Mouse (Mus musculus): ENCODE data around the gene Asb8. TPM values are rescaled to one million over a fixed set of nuclear protein-coding genes. Genes with fewer than 3 reads are reported as not detected.

Gene Asb8
- 31.3 and 31.9 TPM in 2 replicates for polyA plus RNA-seq (2015; fragmentation: Nextera tagmentation; extraction: Ambion mirVana)

- H3K27ac ChIP-seq (replicated peaks): no peak within 1 kb of the TSS
- no peak within 1 kb of the TSS for H3K9ac ChIP-seq (ENCODE audit: low read length)
- H3K4me1 ChIP-seq (replicated peaks; ENCODE audit: control insufficient read depth, insufficient read depth): no peaks in the 10 kb centered on the region
- ATAC-seq (ENCODE audit: low FRiP score, low TSS enrichment) (no peak), DNase-seq (ENCODE audit: low spot score) (no peak)
- TF ChIP-seq CTCF (IDR thresholded peaks at IDR 0.05; ENCODE audit: low read depth) (no peak), EP300 (optimal IDR thresholded peaks at IDR 0.05) (no peak)
- no peak within 1 kb of the TSS for H3K4me3 ChIP-seq (ENCODE audit: low read depth, low read length)
- WGBS: 77% methylated on average over 5 of the region's 5 CpGs
- no peak within 1 kb of the TSS for H3K4me2 ChIP-seq (replicated peaks; ENCODE audit: low read depth)
- H3K27me3 ChIP-seq (ENCODE audit: control insufficient read depth, insufficient read depth, low read length): peaks cover 9% of the 10 kb centered on the region; the same call in 1 of the 2 replicates
- H3K36me3 ChIP-seq (ENCODE audit: control insufficient read depth, insufficient read depth, low read length): no peaks in the 10 kb centered on the region
- H3K9me3 ChIP-seq (ENCODE audit: control insufficient read depth, low read length): no peaks in the 10 kb centered on the region
Measured at GRCm38 (mm10) chr15:98165525-98165924, at the start of gene Asb8. Gene Asb8, minus strand, starts transcription at chr15:98165625.

GRCm38 (mm10) chr15:98214130-98214529 lies 48.7 kb upstream of the Asb8 start:
- Histone ChIP-seq H3K36me3 (ENCODE audit: control insufficient read depth, insufficient read depth, low read length) (no peaks in the 10 kb centered on the region), H3K27ac (replicated peaks) (no peak overlapping the region), H3K9ac (ENCODE audit: low read length) (no peak overlapping the region), H3K9me3 (ENCODE audit: control insufficient read depth, low read length) (no peaks in the 10 kb centered on the region), H3K4me3 (ENCODE audit: low read depth, low read length) (no peak overlapping the region), H3K4me2 (replicated peaks; ENCODE audit: low read depth) (no peak overlapping the region), H3K4me1 (replicated peaks; ENCODE audit: control insufficient read depth, insufficient read depth) (no peaks in the 10 kb centered on the region), H3K27me3 (ENCODE audit: control insufficient read depth, insufficient read depth, low read length) (no peaks in the 10 kb centered on the region; the same call in 1 of the 2 replicates)
- 59% methylated on average over 5 of the region's 5 CpGs for WGBS
- ATAC-seq (ENCODE audit: low FRiP score, low TSS enrichment): no peak
- no peak for DNase-seq (ENCODE audit: low spot score)
- TF ChIP-seq CTCF (IDR thresholded peaks at IDR 0.05; ENCODE audit: low read depth): no peak
- TF ChIP-seq EP300 (optimal IDR thresholded peaks at IDR 0.05): no peak

- no peak for DNase-seq (ENCODE audit: low spot score)
- Histone ChIP-seq H3K27me3 (ENCODE audit: control insufficient read depth, insufficient read depth, low read length) (no peaks in the 10 kb centered on the region; the same call in 1 of the 2 replicates), H3K36me3 (ENCODE audit: control insufficient read depth, insufficient read depth, low read length) (no peaks in the 10 kb centered on the region), H3K4me2 (replicated peaks; ENCODE audit: low read depth) (no peak overlapping the region), H3K4me1 (replicated peaks; ENCODE audit: control insufficient read depth, insufficient read depth) (no peaks in the 10 kb centered on the region), H3K4me3 (ENCODE audit: low read depth, low read length) (no peak overlapping the region), H3K9me3 (ENCODE audit: control insufficient read depth, low read length) (no peaks in the 10 kb centered on the region), H3K9ac (ENCODE audit: low read length) (no peak overlapping the region), H3K27ac (replicated peaks) (no peak overlapping the region)
- TF ChIP-seq EP300 (optimal IDR thresholded peaks at IDR 0.05) (no peak), CTCF (IDR thresholded peaks at IDR 0.05; ENCODE audit: low read depth) (no peak)
- WGBS: 70% methylated on average over 5 of the region's 5 CpGs
- ATAC-seq (ENCODE audit: low FRiP score, low TSS enrichment): no peak
Measured at GRCm38 (mm10) chr15:98213336-98213870, 48.0 kb upstream of the Asb8 start.

- Histone ChIP-seq H3K27me3 (ENCODE audit: control insufficient read depth, insufficient read depth, low read length) (no peaks in the 10 kb centered on the region; the same call in 1 of the 2 replicates), H3K36me3 (ENCODE audit: control insufficient read depth, insufficient read depth, low read length) (no peaks in the 10 kb centered on the region), H3K9me3 (ENCODE audit: control insufficient read depth, low read length) (no peaks in the 10 kb centered on the region), H3K9ac (ENCODE audit: low read length) (no peak overlapping the region), H3K4me1 (replicated peaks; ENCODE audit: control insufficient read depth, insufficient read depth) (no peaks in the 10 kb centered on the region), H3K27ac (replicated peaks) (no peak overlapping the region), H3K4me2 (replicated peaks; ENCODE audit: low read depth) (no peak overlapping the region), H3K4me3 (ENCODE audit: low read depth, low read length) (no peak overlapping the region)
- 77% methylated on average over 7 of the region's 7 CpGs for WGBS
- TF ChIP-seq EP300 (optimal IDR thresholded peaks at IDR 0.05): no peak
- no peak for TF ChIP-seq CTCF (IDR thresholded peaks at IDR 0.05; ENCODE audit: low read depth)
- ATAC-seq (ENCODE audit: low FRiP score, low TSS enrichment) (no peak), DNase-seq (ENCODE audit: low spot score) (no peak)
Measured at GRCm38 (mm10) chr15:98209676-98210075, 44.3 kb upstream of the Asb8 start.

- Histone ChIP-seq H3K9ac (ENCODE audit: low read length) (no peak within 1 kb of the TSS), H3K27ac (replicated peaks) (no peak within 1 kb of the TSS), H3K27me3 (ENCODE audit: control insufficient read depth, insufficient read depth, low read length) (no peaks in the 10 kb centered on the region), H3K36me3 (ENCODE audit: control insufficient read depth, insufficient read depth, low read length) (no peaks in the 10 kb centered on the region), H3K4me1 (replicated peaks; ENCODE audit: control insufficient read depth, insufficient read depth) (no peaks in the 10 kb centered on the region), H3K4me3 (ENCODE audit: low read depth, low read length) (no peak within 1 kb of the TSS), H3K4me2 (replicated peaks; ENCODE audit: low read depth) (no peak within 1 kb of the TSS), H3K9me3 (ENCODE audit: control insufficient read depth, low read length) (no peaks in the 10 kb centered on the region)
- DNase-seq (ENCODE audit: low spot score) (no peak), ATAC-seq (ENCODE audit: low FRiP score, low TSS enrichment) (no peak)
- WGBS: 70% methylated on average over 3 of the region's 3 CpGs
- TF ChIP-seq EP300 (optimal IDR thresholded peaks at IDR 0.05) (no peak), CTCF (IDR thresholded peaks at IDR 0.05; ENCODE audit: low read depth) (no peak)
Measured at GRCm38 (mm10) chr15:98195442-98195841, 30.0 kb upstream of the Asb8 start, which contains the start of gene Olfr288. Gene Olfr288, minus strand, starts transcription at chr15:98195542.

GRCm38 (mm10) chr15:98184456-98184855 lies 19.0 kb upstream of the Asb8 start:
- no peaks in the 10 kb centered on the region for H3K27me3 ChIP-seq (ENCODE audit: control insufficient read depth, insufficient read depth, low read length)
- H3K36me3 ChIP-seq (ENCODE audit: control insufficient read depth, insufficient read depth, low read length): no peaks in the 10 kb centered on the region
- H3K4me1 ChIP-seq (replicated peaks; ENCODE audit: control insufficient read depth, insufficient read depth): no peaks in the 10 kb centered on the region
- no peak overlapping the region for H3K27ac ChIP-seq (replicated peaks)
- no peaks in the 10 kb centered on the region for H3K9me3 ChIP-seq (ENCODE audit: control insufficient read depth, low read length)
- TF ChIP-seq EP300 (optimal IDR thresholded peaks at IDR 0.05): no peak
- no peak for TF ChIP-seq CTCF (IDR thresholded peaks at IDR 0.05; ENCODE audit: low read depth)
- no peak overlapping the region for H3K4me2 ChIP-seq (replicated peaks; ENCODE audit: low read depth)
- 31% methylated on average over 4 of the region's 4 CpGs for WGBS
- H3K9ac ChIP-seq (ENCODE audit: low read length): no peak overlapping the region
- ATAC-seq (ENCODE audit: low FRiP score, low TSS enrichment) (no peak), DNase-seq (ENCODE audit: low spot score) (no peak)
- H3K4me3 ChIP-seq (ENCODE audit: low read depth, low read length): no peak overlapping the region

Measured in stomach, postnatal 0 days (tissue).